Mouse (Mus musculus) CD4-positive, CD25-positive, alpha-beta regulatory T cell, adult 4 months (primary cell): ENCODE measurements around the gene Tmem30b. TPM values are rescaled to one million over a fixed set of nuclear protein-coding genes. Genes with fewer than 3 reads are reported as not detected.
"Not testable (repeated sequence)": the region's sequence is repeated elsewhere in the genome, so short reads cannot be mapped to it uniquely, and the experiment has no call there.

Experiments
- ATAC-seq: one replicate; pipeline ENCODE4 v1.8.0; 2017
- polyA plus RNA-seq, 2 experiments: library from polyadenylated mRNA; unstranded; fragments of 100-300 nt; shearing (Covaris generic); gene quantifications; one replicate each; pipeline ENCODE4 v1.2.1; 2017

The Tmem30b gene
- polyA plus RNA-seq, 2 experiments from 2014 or later = 0.22 to 0.27 TPM

GRCm38 (mm10) chr12:73558525-73559195, 12.5 kb upstream of the Tmem30b start:
- ATAC-seq = no peak

- ATAC-seq = peak; percentile 77
Measured at GRCm38 (mm10) chr12:73554155-73554554, 8.0 kb upstream of the Tmem30b start.

DNA sequence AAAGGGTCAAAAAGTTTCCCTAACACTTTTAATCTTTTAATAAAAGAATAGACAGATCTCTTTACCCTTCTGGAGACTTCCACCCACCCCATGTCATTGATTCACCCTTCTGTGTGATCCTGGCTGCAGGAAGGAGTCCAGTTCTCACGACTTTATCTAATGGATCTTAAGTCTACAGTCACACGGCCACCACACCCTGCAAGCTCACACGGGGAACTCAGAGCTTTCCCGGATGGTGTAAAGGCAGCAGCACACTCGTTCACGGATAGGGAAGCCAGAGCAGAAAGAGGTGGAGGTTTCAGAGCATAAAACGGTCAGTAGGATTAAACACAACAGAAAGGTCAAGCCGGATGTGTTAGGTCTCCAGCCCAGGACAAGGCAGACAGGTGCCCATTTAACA, 2.1 kb upstream of the Tmem30b start:
- ATAC-seq = no peak

GRCm38 (mm10) chr12:73547646-73548045, 1.5 kb upstream of the Tmem30b start:
- ATAC-seq = no peak

DNA sequence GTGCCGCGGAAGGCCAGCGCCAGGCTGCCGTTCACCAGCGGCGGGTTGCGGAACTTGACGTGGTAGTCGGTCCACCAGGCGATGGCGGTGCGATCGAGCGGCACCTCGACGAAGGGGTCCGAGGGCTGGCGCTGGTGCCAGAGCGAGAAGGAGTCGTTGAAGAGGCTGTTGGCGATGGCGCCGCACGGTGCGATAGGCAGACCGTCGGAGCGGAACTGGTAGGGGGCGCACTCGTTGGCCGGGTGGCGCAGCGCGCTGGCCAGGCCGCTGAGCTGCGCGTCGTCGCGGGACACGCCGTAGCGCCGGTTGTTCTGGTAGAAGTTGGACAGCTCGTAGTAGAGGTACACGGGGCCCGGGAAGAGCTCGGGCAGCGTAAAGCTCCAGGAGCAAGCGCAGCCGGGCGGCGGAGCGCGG, 513 bp downstream of the Tmem30b start:
- peak; percentile 78 for ATAC-seq

- peak; percentile 43 for ATAC-seq
Measured at GRCm38 (mm10) chr12:73544736-73545671, 1.2 kb downstream of the Tmem30b start.

DNA sequence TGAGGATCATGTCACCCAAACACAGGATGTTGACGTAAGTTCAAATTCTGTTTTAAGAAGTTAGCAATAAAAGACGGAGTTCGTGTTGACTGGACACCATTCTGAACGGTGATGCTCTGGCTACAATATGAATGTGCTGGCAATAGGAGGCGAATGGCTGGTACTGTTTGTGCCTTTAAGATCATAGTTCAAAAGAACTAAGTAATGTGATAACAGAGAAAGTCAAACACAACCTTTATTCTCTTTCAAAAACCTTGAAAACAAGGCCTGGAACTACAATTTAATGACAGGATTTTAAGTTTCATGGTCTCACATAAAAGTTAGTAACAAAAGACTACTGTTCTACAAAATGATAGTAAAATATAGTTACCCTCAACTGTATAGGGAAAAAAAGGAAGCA, 3.0 kb downstream of the Tmem30b start:
- ATAC-seq = no peak

DNA sequence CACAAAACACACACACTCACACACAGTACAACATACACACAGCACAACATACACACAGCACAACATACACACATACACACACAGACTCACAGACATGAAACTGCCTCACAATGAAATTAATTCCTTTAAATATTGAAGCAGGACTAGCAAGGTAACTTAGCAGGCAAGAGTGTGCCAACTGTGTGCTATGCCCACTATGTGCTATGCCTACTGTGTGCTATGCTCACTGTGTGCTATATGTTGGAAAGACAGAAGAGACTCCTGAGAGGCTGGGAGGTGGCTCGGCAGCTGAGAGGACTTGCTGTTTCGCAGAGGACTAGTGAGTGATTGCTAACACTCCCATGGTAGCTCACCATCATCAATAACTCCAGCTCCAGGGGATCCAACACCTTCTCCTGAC, 5.8 kb downstream of the Tmem30b start:
- ATAC-seq = no peak

- ATAC-seq = no peak
Measured at GRCm38 (mm10) chr12:73539151-73539550, 7.0 kb downstream of the Tmem30b start.

GRCm38 (mm10) chr12:73538139-73538508, 8.1 kb downstream of the Tmem30b start:
- ATAC-seq = not testable (repeated sequence)

DNA sequence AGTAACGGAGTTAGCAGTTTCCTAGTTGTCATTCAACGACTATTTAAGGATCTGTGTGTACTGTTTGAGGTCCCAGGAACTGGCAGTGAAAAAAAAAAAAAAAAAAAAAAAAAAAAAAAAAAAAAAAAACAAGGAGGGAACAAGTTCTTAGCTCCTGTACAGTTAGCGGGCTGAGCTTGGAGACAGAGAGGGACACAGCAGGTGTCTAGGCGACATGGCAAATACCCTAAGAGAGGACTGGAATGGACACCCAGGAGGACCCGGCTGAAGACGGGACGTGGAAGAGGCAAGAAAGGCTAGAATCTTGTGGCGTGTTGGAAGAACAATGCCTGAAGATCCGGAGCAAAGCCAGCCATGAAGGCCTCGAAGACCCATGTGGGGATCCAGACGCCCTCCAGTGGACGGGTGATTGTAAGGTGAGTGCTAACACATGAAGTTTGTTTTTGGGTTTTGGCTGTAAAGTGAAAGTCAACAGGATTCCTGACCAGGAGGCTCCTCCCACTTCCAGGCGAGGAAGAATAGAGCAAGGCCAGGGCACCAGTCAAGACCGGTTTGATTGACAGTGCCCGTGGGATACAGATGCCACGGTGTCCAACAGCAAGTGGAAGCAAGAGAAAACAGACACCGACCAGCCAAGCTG, 8.6 kb downstream of the Tmem30b start:
- ATAC-seq = peak; percentile 41

DNA sequence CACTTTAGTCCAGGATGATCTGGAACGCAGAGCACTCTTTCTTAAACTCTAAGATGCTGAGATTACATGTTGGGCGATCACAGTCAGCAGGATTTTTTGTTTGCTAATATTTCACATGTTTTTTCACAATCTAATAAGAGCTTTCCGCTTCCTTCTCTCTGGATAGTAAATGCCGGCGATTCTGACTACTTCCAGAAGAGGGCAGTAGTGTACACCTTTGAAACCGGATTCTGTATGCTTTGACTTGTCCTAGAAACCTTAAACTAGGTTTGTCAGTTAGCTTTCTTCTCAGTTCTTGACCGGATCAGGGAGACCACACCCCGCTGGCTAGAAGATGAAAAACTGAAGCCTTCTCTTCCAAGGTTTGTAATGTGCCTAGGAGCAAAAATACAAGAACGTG, 11.6 kb downstream of the Tmem30b start:
- ATAC-seq = peak; percentile 81

- no peak for ATAC-seq
Measured at GRCm38 (mm10) chr12:73531889-73532479, 14.2 kb downstream of the Tmem30b start.

DNA sequence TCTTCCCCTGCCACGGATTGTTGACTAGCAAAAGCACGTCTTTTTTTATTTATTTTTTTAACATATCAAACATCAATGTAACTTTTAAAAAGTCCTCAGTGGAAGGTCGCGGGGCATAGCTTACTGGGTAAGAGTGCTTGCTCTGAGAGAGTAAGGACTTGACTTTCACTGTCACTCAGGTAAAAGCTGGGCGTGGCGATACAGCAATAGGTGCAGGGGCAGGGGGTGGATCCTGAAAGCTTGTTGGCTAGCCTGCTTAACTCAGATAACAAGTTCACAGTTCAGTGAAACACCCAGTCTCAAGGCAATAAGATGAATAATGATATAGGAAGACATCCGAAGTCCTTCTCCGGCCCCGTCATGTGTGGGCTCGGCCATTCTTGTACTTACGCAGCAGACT, 16.6 kb downstream of the Tmem30b start:
- no peak for ATAC-seq

- no peak for ATAC-seq
Measured at GRCm38 (mm10) chr12:73529131-73529530, 17.1 kb downstream of the Tmem30b start.

DNA sequence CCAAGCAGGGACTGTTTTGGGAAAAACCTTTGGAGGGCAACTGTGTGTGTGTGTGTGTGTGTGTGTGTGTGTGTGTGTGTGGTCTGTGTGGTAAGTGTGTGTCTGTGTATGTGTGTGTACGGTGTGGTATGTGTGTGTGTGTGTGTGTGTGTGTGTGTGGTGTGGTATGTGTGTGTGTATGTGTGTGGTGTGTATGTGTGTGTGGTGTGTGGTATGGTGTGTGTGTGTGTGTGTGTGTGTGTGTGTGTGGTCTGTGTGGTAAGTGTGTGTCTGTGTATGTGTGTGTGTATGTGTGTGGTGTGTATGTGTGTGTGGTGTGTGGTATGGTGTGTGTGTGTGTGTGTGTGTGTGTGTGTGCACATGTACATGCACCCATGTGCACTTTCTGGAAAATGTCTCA, 18.1 kb downstream of the Tmem30b start:
- ATAC-seq = not testable (repeated sequence)

- ATAC-seq = no peak
Measured at GRCm38 (mm10) chr12:73525254-73525885, 20.8 kb downstream of the Tmem30b start.

DNA sequence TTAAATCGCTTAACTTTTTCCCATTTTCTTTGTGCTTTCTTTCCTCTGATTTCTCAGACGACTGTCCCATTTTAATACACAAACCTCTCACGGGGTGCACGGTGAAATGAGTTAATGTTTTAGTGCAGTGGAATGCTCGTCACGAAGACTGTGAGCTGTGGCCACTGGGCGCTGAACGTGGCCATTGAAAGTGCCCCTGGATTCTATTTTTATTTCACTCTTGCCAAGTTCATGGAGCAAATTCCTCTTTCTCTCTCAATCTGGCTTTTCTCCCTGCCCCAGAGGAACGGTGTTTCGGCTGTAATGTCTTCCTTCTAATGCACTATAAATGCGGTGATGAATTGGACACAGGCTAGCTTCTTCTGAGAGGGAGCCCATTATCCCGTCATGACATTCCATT, 23.1 kb downstream of the Tmem30b start:
- ATAC-seq = no peak

DNA sequence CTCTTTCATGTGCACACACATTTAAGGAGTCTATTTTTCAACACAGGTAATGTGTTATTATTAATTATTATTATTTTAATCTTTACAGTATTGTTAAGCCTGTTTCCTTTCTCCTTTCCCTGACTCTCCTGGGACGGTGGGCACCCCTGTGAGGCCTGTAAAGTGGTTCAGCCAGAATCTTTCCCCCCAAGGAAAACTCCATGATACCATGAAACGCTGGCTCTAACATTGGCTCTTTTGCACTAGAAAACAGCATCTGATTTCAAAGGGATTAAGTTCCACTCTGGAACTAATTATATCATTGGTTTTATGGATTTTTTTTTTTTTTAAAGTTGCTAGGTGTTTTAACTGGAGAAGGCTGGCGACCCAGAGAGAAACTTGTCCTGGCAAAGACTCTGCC, 24.2 kb downstream of the Tmem30b start:
- no peak for ATAC-seq

- ATAC-seq = no peak
Measured at GRCm38 (mm10) chr12:73521238-73521841, 24.9 kb downstream of the Tmem30b start.

DNA sequence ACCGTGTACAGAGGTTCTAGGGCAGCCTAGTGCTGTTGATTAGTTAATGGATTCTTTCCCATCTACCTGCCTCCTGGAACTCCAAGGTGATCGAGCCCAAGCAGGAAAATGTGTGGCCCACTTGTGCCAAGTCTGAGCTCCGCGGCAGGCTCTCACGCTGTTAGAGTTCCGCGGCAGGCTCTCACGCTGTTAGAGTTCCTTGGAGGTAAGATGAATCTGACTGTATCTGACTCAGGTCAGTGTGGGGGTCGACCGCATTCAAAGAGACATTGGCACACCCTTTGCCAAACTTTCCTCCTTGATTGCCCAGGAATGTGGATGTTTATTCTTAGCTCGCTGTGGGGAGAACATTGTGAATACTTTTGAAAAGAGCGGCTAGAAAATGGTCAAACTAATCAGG, 28.4 kb downstream of the Tmem30b start:
- ATAC-seq = no peak
